8 mouse cellular contexts compared by ENCODE assay signal in genomic region chr15:79742706-79743023, GRCm38 (mm10). TPM values are rescaled to one million over a fixed set of nuclear protein-coding genes. Genes with fewer than 3 reads are reported as not detected.
DNase-seq lines count a peak whose midpoint lies in the region; ATAC-seq and TF ChIP-seq lines count a peak whose summit lies in the region.

No protein-coding gene starts in this region.

- DNase-seq in heart, postnatal 25 days (ENCODE audit: low spot score) = no peak
- DNase-seq in MEL (ENCODE audit: low read depth, low spot score) (no peak), MN1 (ENCODE audit: low spot score) (no peak)
- DNase-seq in hindbrain, embryonic 11.5 days (ENCODE audit: low spot score) = no peak
- no peak for DNase-seq in midbrain, embryonic 11.5 days (ENCODE audit: low spot score, missing footprints)
- no peak for DNase-seq in gastrocnemius, postnatal 25 days
- no peak for DNase-seq in urinary bladder, adult 18-20 months (ENCODE audit: low spot score in 2 of 2)

- H3K36me3 ChIP-seq in heart, embryonic 16.5 days (ENCODE audit: control insufficient read depth, insufficient read depth) = peaks cover 9% of the 10 kb centered on the region
- H3K36me3 ChIP-seq in MEL (ENCODE audit: control insufficient read depth in 1 of 2, insufficient read depth in 2 of 2, low read length in 2 of 2) = peaks cover 0 to 11% of the 10 kb centered on the region in 2 experiments; a peak in 2 of 4 replicates
- H3K36me3 ChIP-seq in hindbrain, embryonic 11.5 days (ENCODE audit: control insufficient read depth, insufficient read depth, low read length) = no peaks in the 10 kb centered on the region
- H3K36me3 ChIP-seq in midbrain, embryonic 11.5 days (ENCODE audit: control insufficient read depth, insufficient read depth, low read length) = peaks cover 5% of the 10 kb centered on the region; the same call in 1 of the 2 replicates

- no peaks in the 10 kb centered on the region; the same call in 1 of the 2 replicates for H3K79me2 ChIP-seq in MEL (ENCODE audit: control insufficient read depth, insufficient read depth, low read length, poor library complexity)

- no peak for TF ChIP-seq POLR2A in MEL (IDR thresholded peaks at IDR 0.05; ENCODE audit: control insufficient read depth in 1 of 2, insufficient read depth in 1 of 2, low read depth in 1 of 2, low read length in 2 of 2, poor library complexity in 1 of 2)

- ATAC-seq in heart, embryonic 16.5 days (replicated peaks; ENCODE audit: extremely low read depth, insufficient read depth, low FRiP score) = peak; percentile 4; the same call in 1 of the 2 replicates
- no peak; the same call in 1 of the 2 replicates for ATAC-seq in hindbrain, embryonic 11.5 days (ENCODE audit: low FRiP score)
- ATAC-seq in midbrain, embryonic 11.5 days (ENCODE audit: low FRiP score) = no peak

- H3K27me3 ChIP-seq in heart, embryonic 16.5 days (ENCODE audit: control insufficient read depth, insufficient read depth, low read length) = no peaks in the 10 kb centered on the region
- no peaks in the 10 kb centered on the region for H3K27me3 ChIP-seq in MEL (ENCODE audit: control insufficient read depth in 1 of 2, insufficient read depth in 2 of 2, low read length in 2 of 2)
- no peaks in the 10 kb centered on the region for H3K27me3 ChIP-seq in hindbrain, embryonic 11.5 days (ENCODE audit: control insufficient read depth, insufficient read depth, low read length)
- H3K27me3 ChIP-seq in midbrain, embryonic 11.5 days (ENCODE audit: control insufficient read depth, insufficient read depth, low read length) = no peaks in the 10 kb centered on the region

- no peak for TF ChIP-seq RAD21 in MEL (IDR thresholded peaks at IDR 0.05; ENCODE audit: low read depth, low read length)

- no peak for TF ChIP-seq EP300 in MEL (IDR thresholded peaks at IDR 0.05; ENCODE audit: low read depth in 1 of 2, low read length in 2 of 2)

- H3K9ac ChIP-seq in heart, embryonic 16.5 days (ENCODE audit: low read length) = peak overlapping the region; percentile 82
- H3K9ac ChIP-seq in MEL (ENCODE audit: control insufficient read depth, low read depth, low read length, poor library complexity, severe bottlenecking) = peak overlapping the region; percentile 74
- peak overlapping the region; percentile 90 for H3K9ac ChIP-seq in hindbrain, embryonic 11.5 days (ENCODE audit: low read depth, low read length)
- H3K9ac ChIP-seq in midbrain, embryonic 11.5 days (ENCODE audit: low read length) = peak overlapping the region; percentile 90

- H3K9me3 ChIP-seq in heart, embryonic 16.5 days (replicated peaks; ENCODE audit: control insufficient read depth, low read length) = no peaks in the 10 kb centered on the region
- H3K9me3 ChIP-seq in MEL (replicated peaks; ENCODE audit: insufficient read depth, low read length) = no peaks in the 10 kb centered on the region
- no peaks in the 10 kb centered on the region for H3K9me3 ChIP-seq in hindbrain, embryonic 11.5 days (ENCODE audit: control insufficient read depth, low read length)
- H3K9me3 ChIP-seq in midbrain, embryonic 11.5 days (ENCODE audit: control insufficient read depth, low read length) = no peaks in the 10 kb centered on the region

- WGBS in heart, embryonic 16.5 days = 0% methylated on average over 23 of the region's 23 CpGs
- WGBS in hindbrain, embryonic 11.5 days = 0% methylated on average over 23 of the region's 23 CpGs
- under 1% methylated on average over 23 of the region's 23 CpGs for WGBS in midbrain, embryonic 11.5 days

- H3K4me2 ChIP-seq in heart, embryonic 16.5 days (ENCODE audit: low read depth, low read length) = peak overlapping the region; percentile 80
- H3K4me2 ChIP-seq in hindbrain, embryonic 11.5 days (replicated peaks; ENCODE audit: low read depth, low read length) = peak overlapping the region; percentile 75
- H3K4me2 ChIP-seq in midbrain, embryonic 11.5 days = peak overlapping the region; percentile 93

- intact Hi-C loops in heart, postnatal 25 days (cut with DNase I) = loop anchor here (5.0 kb wide), 1 partner anchor 50 kb away; the partner anchor contains the start of gene Gtpbp1

- H3K4me3 ChIP-seq in heart, embryonic 16.5 days (ENCODE audit: low read length) = peak overlapping the region; percentile 69
- peak overlapping the region; percentile 65 to 82 for H3K4me3 ChIP-seq in MEL (ENCODE audit: control insufficient read depth in 1 of 2, insufficient read depth in 1 of 2, low read depth in 2 of 2, low read length in 2 of 2)
- H3K4me3 ChIP-seq in hindbrain, embryonic 11.5 days (ENCODE audit: low read depth, low read length) = peak overlapping the region; percentile 100
- peak overlapping the region; percentile 98 for H3K4me3 ChIP-seq in midbrain, embryonic 11.5 days (ENCODE audit: low read depth, low read length)

- no peak for TF ChIP-seq CTCF in MEL (IDR thresholded peaks at IDR 0.05 in 2 of 3, conservative IDR thresholded peaks at IDR 0.05 in 1 of 3; ENCODE audit: control insufficient read depth in 1 of 3, insufficient read depth in 1 of 3, low read depth in 2 of 3, low read length in 3 of 3, poor library complexity in 1 of 3, severe bottlenecking in 1 of 3)

- peaks cover 34% of the 10 kb centered on the region for H3K4me1 ChIP-seq in heart, embryonic 16.5 days (ENCODE audit: control insufficient read depth, insufficient read depth, low read length)
- H3K4me1 ChIP-seq in MEL (ENCODE audit: control insufficient read depth in 1 of 2, insufficient read depth in 2 of 2, low read length in 2 of 2) = peaks cover 0 to 16% of the 10 kb centered on the region in 2 experiments; a peak in 2 of 4 replicates
- H3K4me1 ChIP-seq in hindbrain, embryonic 11.5 days (replicated peaks; ENCODE audit: control insufficient read depth, insufficient read depth, low read length) = no peaks in the 10 kb centered on the region
- H3K4me1 ChIP-seq in midbrain, embryonic 11.5 days (ENCODE audit: control insufficient read depth, insufficient read depth, low read length) = peaks cover 11% of the 10 kb centered on the region

- H3K27ac ChIP-seq in heart, embryonic 16.5 days (ENCODE audit: low read length) = peak overlapping the region; percentile 8; the same call in 1 of the 2 replicates
- no peak overlapping the region for H3K27ac ChIP-seq in MEL (ENCODE audit: control insufficient read depth, low read depth, low read length)
- H3K27ac ChIP-seq in hindbrain, embryonic 11.5 days (ENCODE audit: low read depth, low read length) = peak overlapping the region; percentile 56; the same call in 1 of the 2 replicates
- H3K27ac ChIP-seq in midbrain, embryonic 11.5 days (ENCODE audit: low read depth, low read length) = no peak overlapping the region

TF ChIP-seq in MEL, 35 proteins besides CTCF, POLR2A, EP300 and RAD21 (continues in another document):
- TF ChIP-seq MAX (IDR thresholded peaks at IDR 0.05; ENCODE audit: low read length) (no peak; the same call in 1 of the 2 replicates), SIN3A (IDR thresholded peaks at IDR 0.05; ENCODE audit: low read length) (0 out of 2 replicates have a peak, but pooled peaks have one; percentile 56), E2F4 (IDR thresholded peaks at IDR 0.05; ENCODE audit: borderline replicate concordance, low read depth, low read length) (no peak), JUND (IDR thresholded peaks at IDR 0.05; ENCODE audit: low read depth, low read length) (no peak), CHD2 (IDR thresholded peaks at IDR 0.05; ENCODE audit: low read length) (no peak), ZKSCAN1 (IDR thresholded peaks at IDR 0.05; ENCODE audit: low read depth, low read length) (no peak), MYC (IDR thresholded peaks at IDR 0.05; ENCODE audit: low read depth, low read length) (peak; percentile 45; the same call in 1 of the 2 replicates)

RNA-seq across cellular contexts. Expression of gene Sun2, which starts 0.3 kb away (rescaled TPM):
- polyA plus RNA-seq in heart, embryonic 16.5 days (2015; fragmentation: Nextera tagmentation; extraction: Ambion mirVana) = 6.2 and 7.9 TPM in 2 replicates
- total RNA-seq in heart, postnatal 25 days (2021) = 10 to 100 TPM; 79.3 to 80.7 TPM
- 4.3 and 5.2 TPM in 2 replicates for total RNA-seq in MEL (2012; rRNA removed)
- polyA plus RNA-seq in MEL (2012; ENCODE audit: insufficient read depth in 1 of 2, insufficient read length in 2 of 2, low read depth in 1 of 2, low replicate concordance in 2 of 2, missing spikeins in 1 of 2) = 10 to 100 TPM in 1 of 2 experiments, not detected in 1; 10.6 TPM
- 4.3 and 9.5 TPM in 2 replicates for polyA plus RNA-seq in hindbrain, embryonic 11.5 days (2014; fragmentation: Nextera tagmentation; extraction: Ambion mirVana)
- 3.0 and 4.2 TPM in 2 replicates for polyA plus RNA-seq in midbrain, embryonic 11.5 days (2014; fragmentation: Nextera tagmentation; extraction: Ambion mirVana)
- total RNA-seq in gastrocnemius, postnatal 25 days (2021) = 10 to 100 TPM; 70.7 to 76.5 TPM

RNA-seq across cellular contexts. Expression of gene Dnal4, which starts 35.0 kb away (rescaled TPM):
- 43.5 and 45.3 TPM in 2 replicates for polyA plus RNA-seq in heart, embryonic 16.5 days (2015; fragmentation: Nextera tagmentation; extraction: Ambion mirVana)
- 10 to 100 TPM; 20.5 to 22.9 TPM for total RNA-seq in heart, postnatal 25 days (2021)
- total RNA-seq in MEL (2012; rRNA removed) = 14.7 and 19.5 TPM in 2 replicates
- polyA plus RNA-seq in MEL (2012; ENCODE audit: insufficient read depth in 1 of 2, insufficient read length in 2 of 2, low read depth in 1 of 2, low replicate concordance in 2 of 2, missing spikeins in 1 of 2) = 10 to 100 TPM in 1 of 2 experiments, not detected in 1; 30.0 TPM
- polyA plus RNA-seq in hindbrain, embryonic 11.5 days (2014; fragmentation: Nextera tagmentation; extraction: Ambion mirVana) = 61.8 and 71.9 TPM in 2 replicates
- 62.9 and 72.1 TPM in 2 replicates for polyA plus RNA-seq in midbrain, embryonic 11.5 days (2014; fragmentation: Nextera tagmentation; extraction: Ambion mirVana)
- 1 to 10 TPM; 5.9 to 6.1 TPM for total RNA-seq in gastrocnemius, postnatal 25 days (2021)

RNA-seq across cellular contexts. Expression of gene Gtpbp1, which starts 52.0 kb away (rescaled TPM):
- polyA plus RNA-seq in heart, embryonic 16.5 days (2015; fragmentation: Nextera tagmentation; extraction: Ambion mirVana) = 29.4 and 30.3 TPM in 2 replicates
- 10 to 100 TPM; 27.2 to 31.8 TPM for total RNA-seq in heart, postnatal 25 days (2021)
- 41.9 and 50.3 TPM in 2 replicates for total RNA-seq in MEL (2012; rRNA removed)
- polyA plus RNA-seq in MEL (2012; ENCODE audit: insufficient read depth in 1 of 2, insufficient read length in 2 of 2, low read depth in 1 of 2, low replicate concordance in 2 of 2, missing spikeins in 1 of 2) = 10 to 100 TPM in 1 of 2 experiments, not detected in 1; 92.2 TPM
- 28.1 and 33.9 TPM in 2 replicates for polyA plus RNA-seq in hindbrain, embryonic 11.5 days (2014; fragmentation: Nextera tagmentation; extraction: Ambion mirVana)
- polyA plus RNA-seq in midbrain, embryonic 11.5 days (2014; fragmentation: Nextera tagmentation; extraction: Ambion mirVana) = 31.9 and 37.5 TPM in 2 replicates
- 10 to 100 TPM; 20.4 to 21.7 TPM for total RNA-seq in gastrocnemius, postnatal 25 days (2021)

RNA-seq across cellular contexts. Expression of gene Josd1, which starts 54.9 kb away (rescaled TPM):
- 22.3 and 23.2 TPM in 2 replicates for polyA plus RNA-seq in heart, embryonic 16.5 days (2015; fragmentation: Nextera tagmentation; extraction: Ambion mirVana)
- total RNA-seq in heart, postnatal 25 days (2021) = 10 to 100 TPM; 23.6 to 26.4 TPM
- 37.8 and 47.2 TPM in 2 replicates for total RNA-seq in MEL (2012; rRNA removed)
- polyA plus RNA-seq in MEL (2012; ENCODE audit: insufficient read depth in 1 of 2, insufficient read length in 2 of 2, low read depth in 1 of 2, low replicate concordance in 2 of 2, missing spikeins in 1 of 2) = 10 to 100 TPM in 1 of 2 experiments, not detected in 1; 46.5 TPM
- 12.2 and 14.7 TPM in 2 replicates for polyA plus RNA-seq in hindbrain, embryonic 11.5 days (2014; fragmentation: Nextera tagmentation; extraction: Ambion mirVana)
- 12.9 and 14.0 TPM in 2 replicates for polyA plus RNA-seq in midbrain, embryonic 11.5 days (2014; fragmentation: Nextera tagmentation; extraction: Ambion mirVana)
- 10 to 100 TPM; 12.1 to 16.0 TPM for total RNA-seq in gastrocnemius, postnatal 25 days (2021)

Comparison
In these comparisons a context has a peak if more than half of its experiments do, and no peak if none do; other contexts are left out.
1. H3K27ac ChIP-seq: peak in heart, embryonic 16.5 days (single experiment) and hindbrain, embryonic 11.5 days (single experiment); none in MEL (single experiment) and midbrain, embryonic 11.5 days (single experiment).
2. Peak in every context shown above with its lines, with median percentiles within 50 percentile points of each other: H3K4me2 ChIP-seq, H3K4me3 ChIP-seq and H3K9ac ChIP-seq.